Mouse (Mus musculus) heart, embryonic 12.5 days (tissue): ENCODE results near the gene Tmem170. TPM values are rescaled to one million over a fixed set of nuclear protein-coding genes. Genes with fewer than 3 reads are reported as not detected.

ENCODE experiments used
- ATAC-seq: fragments of 200-750 bp; cut with Nextera tagmentation; 2 replicates; pipeline ENCODE4 v1.8.0; 2017; ENCODE audit warnings: moderate TSS enrichment, moderate library complexity; ENCODE audit not compliant: insufficient number of reproducible peaks, low FRiP score
- H3K27ac ChIP-seq: fragments of 300-500 bp; sonication (generic); 2 replicates; pipeline ENCODE4 v1.5.1; 2016; ENCODE audit warnings: mild to moderate bottlenecking, moderate library complexity; ENCODE audit not compliant: poor library complexity, severe bottlenecking
- H3K27me3 ChIP-seq: fragments of 300-500 bp; sonication (generic); replicated peaks from 2 replicates; pipeline ENCODE4 v1.6.1; 2016; ENCODE audit warnings: mild to moderate bottlenecking, moderate library complexity
- H3K36me3 ChIP-seq: fragments of 300-500 bp; sonication (generic); 2 replicates; pipeline ENCODE4 v1.6.1; 2016; ENCODE audit warnings: mild to moderate bottlenecking, moderate library complexity
- H3K4me1 ChIP-seq: fragments of 300-500 bp; sonication (generic); replicated peaks from 2 replicates; pipeline ENCODE4 v1.6.1; 2016; ENCODE audit warnings: mild to moderate bottlenecking
- H3K4me2 ChIP-seq: fragments of 300-500 bp; sonication (generic); 2 replicates; pipeline ENCODE4 v1.6.1; 2016; ENCODE audit warnings: mild to moderate bottlenecking, moderate library complexity
- H3K4me3 ChIP-seq: fragments of 300-500 bp; sonication (generic); 2 replicates; pipeline ENCODE4 v1.5.1; 2016; ENCODE audit warnings: mild to moderate bottlenecking
- H3K9ac ChIP-seq: fragments of 300-500 bp; sonication (generic); 2 replicates; pipeline ENCODE4 v1.6.1; 2016; ENCODE audit warnings: mild to moderate bottlenecking, moderate library complexity
- H3K9me3 ChIP-seq: fragments of 300-500 bp; sonication (generic); replicated peaks from 2 replicates; pipeline ENCODE4 v1.6.1; 2016; ENCODE audit warnings: mild to moderate bottlenecking, moderate library complexity
- WGBS: fragments of 180-500 bp; shearing (Covaris S2); methylation state at CpG from one replicate; pipeline ENCODE4 v1.1.7; 2016; 5-methylcytosine and 5-hydroxymethylcytosine counted together
- polyA plus RNA-seq: library from polyadenylated mRNA; unstranded; fragments of >200 nt; fragmentation: Nextera tagmentation; extraction: Ambion mirVana; gene quantifications from 2 replicates; pipeline ENCODE4 v1.2.1, GENCODE M21; 2016

Gene Tmem170
- polyA plus RNA-seq, 1 experiment from 2014 or later: 4.8 TPM

DNA sequence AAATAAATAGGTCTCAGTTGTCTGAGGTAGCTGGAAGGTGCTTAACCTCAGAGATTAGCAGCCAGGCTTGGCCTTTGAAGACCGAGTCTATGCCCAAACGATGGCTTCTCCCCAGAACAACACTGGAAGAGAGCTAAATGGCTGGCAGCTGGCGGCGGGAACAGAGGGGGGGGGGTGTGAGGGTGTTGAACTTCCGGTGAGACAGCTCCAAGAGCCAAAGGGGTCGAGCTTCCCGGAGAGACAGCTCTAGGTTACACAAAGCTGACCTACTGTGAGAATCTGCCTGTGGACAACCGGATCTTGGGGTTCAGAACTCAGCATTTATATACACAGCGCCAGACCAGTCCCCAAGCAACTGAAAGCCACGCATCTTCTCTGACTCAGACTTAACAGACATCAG lies 22.0 kb upstream of the Tmem170 start:
- Histone ChIP-seq H3K27me3 (no peaks in the 10 kb centered on the region), H3K9me3 (peaks cover 3% of the 10 kb centered on the region; the same call in 1 of the 2 replicates), H3K4me3 (no peak overlapping the region), H3K9ac (no peak overlapping the region), H3K27ac (no peak overlapping the region), H3K36me3 (no peaks in the 10 kb centered on the region), H3K4me2 (peak overlapping the region; percentile 26; the same call in 1 of the 2 replicates), H3K4me1 (peaks cover 12% of the 10 kb centered on the region)
- no peak for ATAC-seq
- WGBS: 44% methylated on average over 10 of the region's 10 CpGs

DNA sequence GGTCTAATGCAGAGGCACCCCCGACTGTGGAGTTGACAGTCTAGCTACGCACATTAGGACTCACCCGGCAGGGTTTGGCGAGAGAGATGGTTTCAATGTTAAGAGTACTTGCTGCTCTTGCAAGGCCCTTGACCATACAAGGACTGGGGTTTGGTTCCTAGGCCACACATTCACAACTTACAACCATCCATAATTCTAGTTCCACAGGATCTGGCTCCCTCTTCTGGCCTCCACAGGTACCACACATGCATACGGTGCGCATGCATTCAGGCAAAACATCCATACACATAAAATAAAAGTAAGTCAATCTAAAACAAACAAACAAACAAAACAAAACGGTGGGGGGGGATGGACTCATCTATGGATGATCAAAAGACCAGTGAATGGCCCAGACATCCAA lies 18.4 kb upstream of the Tmem170 start:
- WGBS: 85% methylated on average over 7 of the region's 7 CpGs
- Histone ChIP-seq H3K4me3 (no peak overlapping the region), H3K9me3 (peaks cover 3% of the 10 kb centered on the region; the same call in 1 of the 2 replicates), H3K4me1 (peaks cover 7% of the 10 kb centered on the region), H3K9ac (no peak overlapping the region), H3K4me2 (no peak overlapping the region), H3K27ac (no peak overlapping the region), H3K27me3 (peaks cover 26% of the 10 kb centered on the region), H3K36me3 (no peaks in the 10 kb centered on the region)
- ATAC-seq: no peak

DNA sequence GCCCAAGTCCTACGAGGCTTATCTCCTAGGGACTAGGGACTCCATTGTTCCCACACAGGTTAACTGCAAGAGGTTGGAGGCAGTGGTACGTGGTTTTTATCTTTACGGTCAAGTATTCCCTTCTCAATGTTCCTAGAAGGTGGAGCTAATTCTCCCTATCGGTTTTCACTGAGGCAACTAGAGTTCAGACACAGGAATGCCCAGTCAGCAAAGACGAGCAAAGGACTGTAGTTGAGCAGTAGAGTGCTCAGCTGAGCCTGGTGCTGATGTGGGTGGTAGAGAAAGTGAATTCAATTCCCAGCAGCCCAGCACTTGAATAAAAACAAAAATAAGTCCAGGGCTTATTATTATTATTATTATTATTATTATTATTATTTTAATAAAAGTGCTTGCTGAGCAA lies 16.1 kb upstream of the Tmem170 start:
- WGBS: 36% methylated on average over 5 of the region's 5 CpGs
- Histone ChIP-seq H3K27ac (no peak overlapping the region), H3K27me3 (peaks cover 47% of the 10 kb centered on the region), H3K9ac (no peak overlapping the region), H3K4me2 (no peak overlapping the region), H3K36me3 (no peaks in the 10 kb centered on the region), H3K9me3 (peaks cover 3% of the 10 kb centered on the region; the same call in 1 of the 2 replicates), H3K4me3 (no peak overlapping the region), H3K4me1 (peaks cover 17% of the 10 kb centered on the region)
- ATAC-seq: no peak

DNA sequence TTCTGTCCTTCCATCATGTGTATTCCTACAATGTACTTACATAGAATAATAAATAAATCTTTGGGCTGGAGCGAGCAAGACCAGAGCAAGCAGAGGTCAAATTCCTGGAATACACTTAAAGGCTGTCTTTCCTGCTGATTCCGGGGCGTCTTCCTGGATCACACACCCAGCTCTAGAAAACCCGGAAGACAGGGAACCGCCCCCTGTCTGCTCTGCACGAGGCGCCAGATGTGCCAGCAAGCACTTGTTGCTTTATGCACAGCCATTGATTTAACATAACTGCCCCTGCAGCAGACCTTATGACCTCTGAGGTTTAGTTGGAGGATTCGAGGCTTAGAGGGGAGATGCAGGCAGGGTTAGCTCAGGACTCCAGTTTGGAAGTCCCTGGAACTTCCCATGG lies 15.4 kb upstream of the Tmem170 start:
- 27% methylated on average over 8 of the region's 8 CpGs for WGBS
- no peak overlapping the region for H3K27ac ChIP-seq
- ATAC-seq: no peak

DNA sequence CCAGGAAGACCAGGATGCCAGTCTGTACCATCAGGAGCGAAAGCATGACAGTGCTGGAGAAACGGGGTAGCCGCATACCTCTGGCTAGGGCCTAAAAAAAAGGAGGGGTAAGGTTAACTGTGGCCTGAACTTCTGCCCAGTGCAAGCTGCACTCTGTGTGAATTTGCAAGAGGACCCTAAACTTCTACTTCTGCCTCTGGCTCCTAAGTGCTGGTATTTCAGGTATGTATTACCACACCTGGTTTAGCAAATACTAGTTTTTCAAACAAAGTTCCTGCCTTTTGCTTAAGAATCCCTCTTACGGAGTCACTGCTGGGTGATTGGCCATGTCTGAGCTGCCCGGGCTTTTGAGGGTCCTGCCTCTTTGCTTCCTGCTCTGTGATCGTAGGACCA lies 14.4 kb upstream of the Tmem170 start:
- peaks cover 58% of the 10 kb centered on the region for H3K27me3 ChIP-seq
- peaks cover 17% of the 10 kb centered on the region for H3K4me1 ChIP-seq
- no peaks in the 10 kb centered on the region for H3K36me3 ChIP-seq
- 59% methylated on average over 6 of the region's 6 CpGs for WGBS
- H3K27ac ChIP-seq: no peak overlapping the region
- no peak overlapping the region for H3K4me3 ChIP-seq
- H3K4me2 ChIP-seq: no peak overlapping the region
- peaks cover 3% of the 10 kb centered on the region; the same call in 1 of the 2 replicates for H3K9me3 ChIP-seq
- no peak for ATAC-seq
- H3K9ac ChIP-seq: no peak overlapping the region

More for the DNA sequence above, 15.4 kb upstream of the Tmem170 start:
- Histone ChIP-seq H3K9ac (no peak overlapping the region), H3K4me2 (no peak overlapping the region), H3K27me3 (peaks cover 49% of the 10 kb centered on the region), H3K9me3 (peaks cover 3% of the 10 kb centered on the region; the same call in 1 of the 2 replicates), H3K4me1 (peaks cover 17% of the 10 kb centered on the region), H3K4me3 (no peak overlapping the region), H3K36me3 (no peaks in the 10 kb centered on the region)

DNA sequence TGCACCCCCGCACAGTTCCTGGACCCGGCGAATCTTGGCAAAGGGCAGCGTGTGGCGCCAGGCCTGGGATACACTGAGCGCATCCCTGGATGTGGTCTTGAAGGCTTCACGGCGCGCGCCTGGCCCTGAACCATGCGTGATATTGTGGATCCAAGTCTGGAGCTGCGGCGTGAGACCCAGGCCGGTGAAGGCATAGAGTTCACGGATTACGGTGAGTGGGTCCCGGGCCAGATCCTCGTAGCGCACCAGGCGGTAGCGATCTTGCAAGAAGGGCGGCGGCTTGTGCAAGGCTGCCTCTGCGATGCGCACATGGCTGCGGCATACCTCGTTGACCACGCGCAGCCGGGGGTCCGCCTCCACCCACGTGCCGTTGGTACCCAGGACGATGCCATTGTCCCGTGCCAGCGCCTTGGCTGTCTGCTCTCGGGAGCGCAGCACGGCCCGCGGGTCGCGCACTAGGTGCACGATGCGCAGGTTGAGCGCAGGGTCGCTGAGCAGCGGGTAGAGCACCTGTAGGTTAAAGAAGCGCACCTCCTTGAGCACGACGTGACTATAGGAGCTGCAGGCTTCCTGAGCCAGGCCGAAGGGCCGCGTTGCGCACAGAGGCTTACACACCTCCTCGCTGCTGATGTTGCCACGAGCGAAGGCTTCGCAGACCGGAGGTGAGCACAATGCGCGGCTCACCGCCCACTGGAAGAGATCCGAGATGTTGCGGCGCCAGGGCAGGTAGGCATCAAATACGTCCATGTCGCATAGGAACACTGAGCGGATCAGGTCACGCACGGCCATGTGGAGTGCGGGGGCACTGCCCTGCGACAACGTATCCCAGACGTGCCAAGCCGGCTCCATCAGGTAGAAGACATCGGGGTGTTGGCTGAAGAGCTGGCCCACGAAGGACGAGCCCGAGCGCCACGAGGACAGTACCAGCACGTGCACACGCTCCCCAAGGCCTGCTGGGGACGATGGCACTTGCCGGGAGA lies 13.7 kb upstream of the Tmem170 start:
- H3K36me3 ChIP-seq: no peaks in the 10 kb centered on the region
- H3K4me1 ChIP-seq: peaks cover 17% of the 10 kb centered on the region
- H3K9me3 ChIP-seq: peaks cover 3% of the 10 kb centered on the region; the same call in 1 of the 2 replicates
- no peak for ATAC-seq
- peak overlapping the region; percentile 26 for H3K4me3 ChIP-seq
- WGBS: 12% methylated on average over 86 of the region's 86 CpGs
- peaks cover 58% of the 10 kb centered on the region for H3K27me3 ChIP-seq
- H3K27ac ChIP-seq: no peak overlapping the region
- peak overlapping the region; percentile 62 for H3K4me2 ChIP-seq
- H3K9ac ChIP-seq: no peak overlapping the region

DNA sequence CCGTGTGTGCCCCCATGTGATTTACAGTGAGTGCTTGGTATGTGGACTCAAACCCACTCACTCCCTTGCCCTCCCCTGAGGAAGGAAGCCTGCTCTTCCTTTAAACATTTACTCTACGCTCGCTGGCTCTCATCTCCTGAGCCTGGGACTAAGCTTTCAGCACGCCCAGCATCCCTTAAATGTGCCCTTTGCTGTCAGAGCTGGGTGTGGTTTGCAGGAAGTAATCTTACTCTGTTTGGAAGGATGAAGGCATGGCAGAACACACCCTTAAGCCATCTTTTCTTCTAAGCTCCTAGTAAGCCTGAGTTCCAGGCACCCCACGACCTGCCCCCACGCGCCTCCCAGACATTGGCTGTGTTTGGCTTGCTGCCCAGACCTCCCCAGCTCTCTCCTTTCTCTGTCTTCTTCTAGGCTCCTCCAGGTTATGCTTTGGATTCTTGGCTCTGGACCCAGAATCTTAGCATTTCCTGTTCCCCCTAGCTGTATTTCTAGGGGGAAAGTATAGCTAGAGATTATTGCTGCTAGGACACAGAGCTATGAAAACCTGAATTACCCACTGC lies 11.6 kb upstream of the Tmem170 start:
- Histone ChIP-seq H3K27me3 (peaks cover 58% of the 10 kb centered on the region), H3K9me3 (no peaks in the 10 kb centered on the region), H3K36me3 (no peaks in the 10 kb centered on the region), H3K27ac (no peak overlapping the region), H3K4me1 (peaks cover 17% of the 10 kb centered on the region), H3K4me2 (no peak overlapping the region), H3K4me3 (no peak overlapping the region), H3K9ac (no peak overlapping the region)
- ATAC-seq: no peak
- 32% methylated on average over 7 of the region's 7 CpGs for WGBS

DNA sequence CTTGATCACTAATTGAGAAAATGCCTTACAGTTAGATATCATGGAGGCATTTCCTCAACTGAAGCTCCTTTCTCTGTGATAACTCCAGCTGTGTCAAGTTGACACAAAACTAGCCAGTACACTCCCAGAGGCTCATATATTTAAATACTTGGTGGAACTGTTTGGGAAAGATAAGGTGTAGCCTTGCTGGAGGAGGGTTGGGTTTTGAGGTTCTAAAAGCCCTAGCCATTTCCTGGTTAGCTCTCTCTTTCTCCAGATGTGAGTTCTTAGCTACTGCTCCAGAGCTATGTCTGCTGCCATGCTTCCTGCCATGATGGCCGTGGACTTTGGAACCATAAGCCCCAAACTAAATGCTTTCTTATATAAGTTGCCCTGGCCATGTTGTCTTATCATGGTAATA lies 10.9 kb upstream of the Tmem170 start:
- Histone ChIP-seq H3K4me2 (no peak overlapping the region), H3K4me1 (peaks cover 17% of the 10 kb centered on the region), H3K36me3 (no peaks in the 10 kb centered on the region), H3K9ac (no peak overlapping the region), H3K27ac (no peak overlapping the region), H3K4me3 (no peak overlapping the region), H3K9me3 (no peaks in the 10 kb centered on the region), H3K27me3 (peaks cover 57% of the 10 kb centered on the region)
- 71% methylated on average over 1 of the region's 1 CpGs for WGBS
- ATAC-seq: no peak

DNA sequence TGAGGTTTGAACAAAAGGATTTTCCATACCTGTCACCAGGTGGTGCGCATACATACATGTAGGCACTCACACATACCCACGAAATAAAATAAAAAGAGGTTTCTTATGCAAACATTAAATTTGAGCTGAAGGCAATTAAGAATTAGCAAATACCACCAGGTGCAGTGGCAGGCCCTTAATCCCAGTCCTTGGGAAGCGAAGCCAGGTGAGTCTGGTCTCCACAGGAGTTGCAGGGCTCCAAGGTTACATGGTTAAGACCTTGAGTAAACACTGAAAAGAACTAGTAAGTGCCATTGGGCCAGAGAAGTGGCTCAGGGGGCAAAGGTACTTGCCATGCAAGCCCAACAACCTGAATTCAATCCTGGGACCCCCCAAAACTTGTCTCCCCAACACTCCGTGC lies 7.1 kb upstream of the Tmem170 start:
- H3K9me3 ChIP-seq: no peaks in the 10 kb centered on the region

DNA sequence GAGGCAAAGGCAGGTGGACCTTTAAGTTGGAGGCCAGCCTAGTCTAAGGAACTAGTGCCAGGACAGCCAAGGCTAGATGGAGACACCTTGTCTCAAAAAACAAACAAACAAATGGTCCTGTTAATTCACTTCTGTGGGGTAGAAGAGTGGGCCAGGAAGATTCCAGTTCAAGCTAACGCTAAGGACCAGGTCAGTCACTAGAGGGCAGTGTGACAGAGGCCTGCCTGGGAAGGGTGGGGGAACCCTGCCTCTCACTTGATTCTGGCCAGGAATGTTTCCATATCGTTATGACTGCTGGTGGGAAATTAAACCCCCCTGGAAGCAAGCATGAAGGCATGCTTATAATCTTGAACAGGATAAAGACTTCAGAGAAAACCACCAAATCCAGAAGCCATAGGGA lies 5.0 kb upstream of the Tmem170 start:
- Histone ChIP-seq H3K4me1 (no peaks in the 10 kb centered on the region), H3K9me3 (no peaks in the 10 kb centered on the region; the same call in 1 of the 2 replicates), H3K4me3 (no peak overlapping the region), H3K9ac (no peak overlapping the region), H3K36me3 (no peaks in the 10 kb centered on the region), H3K27me3 (peaks cover 6% of the 10 kb centered on the region), H3K4me2 (no peak overlapping the region), H3K27ac (no peak overlapping the region)
- WGBS: 3% methylated on average over 2 of the region's 2 CpGs
- ATAC-seq: no peak

More for the DNA sequence above, 7.1 kb upstream of the Tmem170 start:
- Histone ChIP-seq H3K4me2 (no peak overlapping the region), H3K36me3 (no peaks in the 10 kb centered on the region), H3K4me1 (peaks cover 7% of the 10 kb centered on the region; the same call in 1 of the 2 replicates), H3K9ac (no peak overlapping the region), H3K27ac (no peak overlapping the region), H3K4me3 (no peak overlapping the region), H3K27me3 (peaks cover 20% of the 10 kb centered on the region)
- ATAC-seq: no peak
- 86% methylated on average over 4 of the region's 4 CpGs for WGBS

DNA sequence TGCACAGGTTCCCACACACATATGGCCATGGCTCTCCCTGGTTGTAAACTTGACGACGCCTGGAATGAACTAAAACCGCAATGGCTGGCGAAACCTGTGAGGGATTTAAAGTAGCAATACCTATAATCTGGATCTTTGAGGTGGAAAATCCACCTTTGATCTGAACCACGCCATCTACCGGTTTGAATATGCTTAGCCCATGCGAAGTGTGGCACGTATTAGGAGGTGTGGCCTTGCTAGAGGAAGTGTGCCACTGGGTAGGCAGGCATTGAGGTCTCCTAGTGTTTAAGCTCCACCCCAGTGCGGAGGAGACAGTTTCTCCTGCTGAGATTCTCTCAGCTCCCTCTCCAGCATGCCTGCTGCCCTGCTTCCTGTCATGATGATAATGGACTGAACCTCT lies 1.2 kb upstream of the Tmem170 start:
- Histone ChIP-seq H3K4me1 (peaks cover 4% of the 10 kb centered on the region), H3K27ac (no peak overlapping the region), H3K36me3 (peaks cover 3% of the 10 kb centered on the region; the same call in 1 of the 2 replicates), H3K9me3 (no peaks in the 10 kb centered on the region; the same call in 1 of the 2 replicates), H3K4me3 (no peak overlapping the region), H3K9ac (no peak overlapping the region), H3K4me2 (no peak overlapping the region), H3K27me3 (no peaks in the 10 kb centered on the region)
- WGBS: 62% methylated on average over 9 of the region's 9 CpGs
- no peak for ATAC-seq
